Mouse (Mus musculus) hindbrain, embryonic 14.5 days (tissue): ENCODE data around the gene Crnkl1. TPM values are rescaled to one million over a fixed set of nuclear protein-coding genes. Genes with fewer than 3 reads are reported as not detected.

Source experiments
- ATAC-seq: fragments of 200-750 bp; cut with Nextera tagmentation; 2 replicates; pipeline ENCODE4 v1.8.0; 2017; ENCODE audit warnings: moderate number of reproducible peaks, mild to moderate bottlenecking, moderate TSS enrichment, moderate library complexity; ENCODE audit not compliant: low FRiP score
- DNase-seq: peaks from one replicate; pipeline ENCODE4 v3.0.0-alpha.2; 2015; ENCODE audit warnings: low spot score
- H3K27ac ChIP-seq: fragments of 300-500 bp; sonication (generic); 2 replicates; pipeline ENCODE4 v1.5.1; 2014; ENCODE audit warnings: mild to moderate bottlenecking, moderate library complexity
- H3K27me3 ChIP-seq: fragments of 300-500 bp; sonication (generic); 2 replicates; pipeline ENCODE4 v1.6.1; 2014; ENCODE audit warnings: mild to moderate bottlenecking, low read length, mixed read lengths; ENCODE audit not compliant: control insufficient read depth, insufficient read depth
- H3K36me3 ChIP-seq: fragments of 300-500 bp; sonication (generic); replicated peaks from 2 replicates; pipeline ENCODE4 v1.6.1; 2014; ENCODE audit not compliant: control insufficient read depth, insufficient read depth
- H3K4me1 ChIP-seq: fragments of 300-500 bp; sonication (generic); replicated peaks from 2 replicates; pipeline ENCODE4 v1.6.1; 2014; ENCODE audit warnings: antibody characterized with exemption, low read length, mixed read lengths; ENCODE audit not compliant: control insufficient read depth, insufficient read depth
- H3K4me2 ChIP-seq: fragments of 300-500 bp; sonication (generic); replicated peaks from 2 replicates; pipeline ENCODE4 v1.6.1; 2014; ENCODE audit warnings: mild to moderate bottlenecking, moderate library complexity
- H3K4me3 ChIP-seq: fragments of 300-500 bp; sonication (generic); replicated peaks from 2 replicates; pipeline ENCODE4 v1.5.1; 2014; ENCODE audit warnings: mild to moderate bottlenecking, low read length
- H3K9ac ChIP-seq: fragments of 300-500 bp; sonication (generic); 2 replicates; pipeline ENCODE4 v1.6.1; 2014
- H3K9me3 ChIP-seq: fragments of 300-500 bp; sonication (generic); 2 replicates; pipeline ENCODE4 v1.6.1; 2016; ENCODE audit warnings: low read length; ENCODE audit not compliant: control insufficient read depth
- WGBS: fragments of 180-500 bp; shearing (Covaris S2); extraction: QIAGEN DNeasy Blood & Tissue Kit; methylation state at CpG from one replicate; pipeline ENCODE4 v1.1.7; 2014; 5-methylcytosine and 5-hydroxymethylcytosine counted together
- polyA plus RNA-seq: library from polyadenylated mRNA; unstranded; fragments of >200 nt; fragmentation: Nextera tagmentation; extraction: Ambion mirVana; gene quantifications from 2 replicates; pipeline ENCODE4 v1.2.1, GENCODE M21; 2014

The Crnkl1 gene
- polyA plus RNA-seq, 1 experiment from 2014 or later = 25.0 TPM

DNA sequence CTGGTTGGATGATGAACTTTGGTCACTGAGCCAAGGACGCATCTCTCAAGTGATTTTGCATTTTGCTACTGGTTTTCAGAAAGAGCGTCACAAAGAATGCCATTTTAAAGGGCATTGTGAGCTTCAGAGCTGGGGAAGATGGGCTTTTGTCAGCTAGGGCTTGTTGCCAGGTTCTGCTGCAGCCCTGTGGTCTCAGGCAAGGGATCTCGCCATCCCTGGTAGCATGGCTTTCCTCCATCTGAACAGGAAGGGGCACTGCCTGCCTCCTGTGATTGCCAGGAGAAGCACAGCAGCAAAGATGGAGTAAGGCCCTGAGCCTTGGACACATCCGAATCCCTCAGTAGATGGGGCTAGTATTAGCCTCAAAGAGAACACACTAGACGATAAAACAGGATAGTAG is 27.0 kb upstream of the Crnkl1 start:
- H3K9ac ChIP-seq = no peak overlapping the region
- ATAC-seq (no peak), DNase-seq (no peak)
- H3K4me1 ChIP-seq = no peaks in the 10 kb centered on the region
- no peak overlapping the region for H3K4me2 ChIP-seq
- no peaks in the 10 kb centered on the region for H3K9me3 ChIP-seq
- H3K27ac ChIP-seq = no peak overlapping the region
- no peaks in the 10 kb centered on the region for H3K27me3 ChIP-seq
- no peaks in the 10 kb centered on the region for H3K36me3 ChIP-seq
- WGBS = 70% methylated on average over 5 of the region's 5 CpGs
- no peak overlapping the region for H3K4me3 ChIP-seq

- no peaks in the 10 kb centered on the region for H3K36me3 ChIP-seq
- no peak for ATAC-seq
- 28% methylated on average over 7 of the region's 7 CpGs for WGBS
- H3K4me1 ChIP-seq = no peaks in the 10 kb centered on the region
- H3K9me3 ChIP-seq = no peaks in the 10 kb centered on the region
- H3K4me3 ChIP-seq = no peak overlapping the region
- no peak for DNase-seq
- H3K4me2 ChIP-seq = no peak overlapping the region
- H3K9ac ChIP-seq = no peak overlapping the region
- H3K27me3 ChIP-seq = no peaks in the 10 kb centered on the region
- no peak overlapping the region for H3K27ac ChIP-seq
Measured at GRCm38 (mm10) chr2:145958551-145958950, 23.7 kb upstream of the Crnkl1 start.

DNA sequence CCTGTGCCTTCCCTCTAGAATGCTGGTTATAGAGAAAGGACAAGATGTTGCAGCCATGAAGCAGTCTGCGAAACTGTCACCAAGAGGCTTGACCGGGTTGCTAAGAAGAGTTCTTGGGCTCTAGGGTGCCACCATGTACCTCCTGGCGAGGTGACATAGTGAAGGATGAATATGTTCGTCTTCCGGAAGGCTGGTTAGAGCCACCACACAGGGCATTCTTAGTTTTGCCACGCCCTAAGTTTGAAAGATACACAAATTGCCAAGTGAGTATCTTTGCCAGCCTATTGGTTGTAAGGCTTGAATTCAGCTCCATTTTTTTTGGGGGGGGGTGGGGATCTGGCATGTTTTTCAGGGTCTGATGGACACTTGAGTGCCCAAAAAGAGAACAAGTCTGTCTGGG is 23.3 kb upstream of the Crnkl1 start:
- ATAC-seq (no peak), DNase-seq (no peak)
- Histone ChIP-seq H3K4me3 (no peak overlapping the region), H3K9ac (no peak overlapping the region), H3K9me3 (no peaks in the 10 kb centered on the region), H3K4me1 (no peaks in the 10 kb centered on the region), H3K4me2 (no peak overlapping the region), H3K36me3 (no peaks in the 10 kb centered on the region), H3K27ac (no peak overlapping the region), H3K27me3 (no peaks in the 10 kb centered on the region)
- 47% methylated on average over 6 of the region's 6 CpGs for WGBS

DNA sequence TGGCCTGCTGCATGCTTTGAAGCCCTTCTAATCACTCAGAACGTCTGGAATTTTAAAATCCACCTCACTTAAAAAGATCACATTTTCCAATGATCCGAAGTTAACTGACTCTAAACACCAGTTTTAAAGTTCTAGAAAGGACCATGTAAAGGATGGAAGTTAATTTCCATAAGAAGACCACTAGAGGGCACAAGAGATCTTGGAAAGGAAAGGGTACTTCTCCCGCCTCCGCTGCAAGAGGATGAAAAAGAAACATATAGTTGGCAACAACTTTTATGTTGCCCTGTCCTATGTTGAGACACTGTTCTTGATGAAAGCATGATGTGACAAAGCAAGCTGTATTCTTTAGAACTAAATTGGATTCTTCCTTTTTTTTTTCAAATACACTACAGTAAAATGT is 22.6 kb upstream of the Crnkl1 start:
- WGBS = 16% methylated on average over 4 of the region's 4 CpGs
- Histone ChIP-seq H3K9me3 (no peaks in the 10 kb centered on the region), H3K4me1 (no peaks in the 10 kb centered on the region), H3K4me3 (no peak overlapping the region), H3K4me2 (no peak overlapping the region), H3K27me3 (no peaks in the 10 kb centered on the region), H3K36me3 (no peaks in the 10 kb centered on the region), H3K27ac (no peak overlapping the region), H3K9ac (no peak overlapping the region)
- DNase-seq = peak; percentile 85
- ATAC-seq = peak; percentile 46; the same call in 1 of the 2 replicates

DNA sequence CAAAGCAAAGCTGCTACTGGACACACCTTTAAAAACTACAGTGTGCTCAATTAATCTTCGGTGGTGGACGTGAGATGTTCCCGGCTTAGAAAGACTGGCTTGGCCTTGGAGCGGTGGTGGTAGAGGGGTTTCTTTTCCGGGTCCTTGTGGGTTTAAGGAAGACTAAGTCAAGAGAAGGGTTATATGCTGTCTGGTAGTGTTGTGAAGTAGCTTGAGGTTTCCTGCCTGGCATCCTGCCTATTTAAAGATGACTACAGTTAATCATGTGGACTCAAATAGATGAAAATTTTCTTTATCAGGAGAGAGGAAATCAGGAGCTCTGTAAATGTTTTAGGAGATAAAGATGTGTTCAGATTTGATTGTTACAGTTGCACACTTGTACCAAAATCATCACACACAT is 21.5 kb upstream of the Crnkl1 start:
- ATAC-seq (no peak), DNase-seq (no peak)
- H3K4me2 ChIP-seq = no peak overlapping the region
- H3K36me3 ChIP-seq = no peaks in the 10 kb centered on the region
- H3K27ac ChIP-seq = no peak overlapping the region
- no peak overlapping the region for H3K9ac ChIP-seq
- 73% methylated on average over 5 of the region's 5 CpGs for WGBS
- no peaks in the 10 kb centered on the region for H3K4me1 ChIP-seq
- no peak overlapping the region for H3K4me3 ChIP-seq
- no peaks in the 10 kb centered on the region for H3K9me3 ChIP-seq
- no peaks in the 10 kb centered on the region for H3K27me3 ChIP-seq

- Histone ChIP-seq H3K27ac (no peak overlapping the region), H3K9ac (no peak overlapping the region), H3K4me1 (no peaks in the 10 kb centered on the region), H3K36me3 (no peaks in the 10 kb centered on the region), H3K27me3 (no peaks in the 10 kb centered on the region), H3K4me3 (no peak overlapping the region), H3K4me2 (no peak overlapping the region), H3K9me3 (no peaks in the 10 kb centered on the region)
- 59% methylated on average over 10 of the region's 10 CpGs for WGBS
- DNase-seq = no peak
- no peak for ATAC-seq
Measured at GRCm38 (mm10) chr2:145955844-145956243, 21.0 kb upstream of the Crnkl1 start.

GRCm38 (mm10) chr2:145952726-145953125 is 17.9 kb upstream of the Crnkl1 start:
- no peak for ATAC-seq
- H3K4me3 ChIP-seq = no peak overlapping the region
- whole genome bisulfite sequencing = 87% methylated on average over 5 of the region's 5 CpGs
- no peak for DNase-seq
- H3K27me3 ChIP-seq = no peaks in the 10 kb centered on the region
- no peaks in the 10 kb centered on the region for H3K36me3 ChIP-seq
- H3K9ac ChIP-seq = no peak overlapping the region
- H3K4me2 ChIP-seq = no peak overlapping the region
- H3K9me3 ChIP-seq = no peaks in the 10 kb centered on the region
- H3K27ac ChIP-seq = no peak overlapping the region
- peaks cover 10% of the 10 kb centered on the region; the same call in 1 of the 2 replicates for H3K4me1 ChIP-seq

- peaks cover 10% of the 10 kb centered on the region; the same call in 1 of the 2 replicates for H3K4me1 ChIP-seq
- H3K9me3 ChIP-seq = no peaks in the 10 kb centered on the region
- H3K27me3 ChIP-seq = no peaks in the 10 kb centered on the region
- 13% methylated on average over 10 of the region's 10 CpGs for WGBS
- DNase-seq (no peak), ATAC-seq (no peak)
- no peak overlapping the region for H3K9ac ChIP-seq
- H3K36me3 ChIP-seq = no peaks in the 10 kb centered on the region
- H3K27ac ChIP-seq = no peak overlapping the region
- no peak overlapping the region for H3K4me2 ChIP-seq
- no peak overlapping the region for H3K4me3 ChIP-seq
Measured at GRCm38 (mm10) chr2:145950239-145950638, 15.4 kb upstream of the Crnkl1 start.

GRCm38 (mm10) chr2:145949475-145950068 is 14.8 kb upstream of the Crnkl1 start:
- no peak overlapping the region for H3K9ac ChIP-seq
- DNase-seq = no peak
- no peaks in the 10 kb centered on the region for H3K36me3 ChIP-seq
- 14% methylated on average over 11 of the region's 11 CpGs for WGBS
- H3K27ac ChIP-seq = 0 out of 2 replicates have a peak overlapping the region, but pooled peaks have one; percentile 3
- H3K4me3 ChIP-seq = no peak overlapping the region
- no peaks in the 10 kb centered on the region for H3K9me3 ChIP-seq
- H3K4me2 ChIP-seq = 0 out of 2 replicates have a peak overlapping the region, but pooled peaks have one; percentile 4
- H3K27me3 ChIP-seq = no peaks in the 10 kb centered on the region
- peaks cover 10% of the 10 kb centered on the region; the same call in 1 of the 2 replicates for H3K4me1 ChIP-seq
- ATAC-seq = peak; percentile 62; the same call in 1 of the 2 replicates
